Mouse (Mus musculus): ENCODE data around the gene Smr2.

The Smr2 gene

GRCm38 (mm10) chr5:88086256-88086655 lies at the start of gene Smr2:
TSS of gene Smr2 (plus strand) at chr5:88086556.
- in situ Hi-C loops (cut with MboI, MseI) = loop anchor here in 1 of 2 experiments (10.0 kb wide), 1 partner anchor 709 kb away; no protein-coding TSS in a partner anchor

GRCm38 (mm10) chr5:88111430-88111829 lies 25.1 kb downstream of the Smr2 start, which contains the start of gene Gm11116:
TSS of gene Gm11116 (minus strand) at chr5:88111530.
- in situ Hi-C loops (cut with MboI, MseI) = no loop called here

GRCm38 (mm10) chr5:88153999-88154398 lies 67.6 kb downstream of the Smr2 start, which contains the start of gene Gm11115:
TSS of gene Gm11115 (minus strand) at chr5:88154099.
- in situ Hi-C loops (cut with MboI, MseI) = no loop called here
